Mouse (Mus musculus) liver, embryonic 14.5 days (tissue): ENCODE measurements around the gene Atxn3. TPM values are rescaled to one million over a fixed set of nuclear protein-coding genes. Genes with fewer than 3 reads are reported as not detected.

Experiments used
- ATAC-seq: fragments of 200-750 bp; cut with Nextera tagmentation; 2 replicates; pipeline ENCODE4 v1.8.0; 2017; ENCODE audit warnings: moderate number of reproducible peaks, mild to moderate bottlenecking, moderate library complexity; ENCODE audit not compliant: insufficient read depth
- DNase-seq, 3 experiments: peaks; one replicate each; pipeline ENCODE4 v3.0.0-alpha.2; 2012 to 2013; ENCODE audit warnings: low read depth in 3 of 3, low spot score in 3 of 3
- H3K27ac ChIP-seq: fragments of 300-500 bp; sonication (generic); 2 replicates; pipeline ENCODE4 v1.5.1; 2014; ENCODE audit warnings: moderate library complexity, mild to moderate bottlenecking, control low read depth, inconsistent platforms
- H3K27me3 ChIP-seq: fragments of 300-500 bp; sonication (generic); 2 replicates; pipeline ENCODE4 v1.6.1; 2014; ENCODE audit warnings: mild to moderate bottlenecking, low read length, moderate library complexity; ENCODE audit not compliant: control insufficient read depth, insufficient read depth
- H3K36me3 ChIP-seq: fragments of 300-500 bp; sonication (generic); replicated peaks from 2 replicates; pipeline ENCODE4 v1.6.1; 2014; ENCODE audit warnings: low read depth; ENCODE audit not compliant: control insufficient read depth, insufficient read depth
- H3K4me1 ChIP-seq, 2 experiments: fragments of 200-500 bp in 1 of 2; fragments of 300-500 bp in 1 of 2; sonication (generic) in 1 of 2; replicated peaks; 2 replicates each; pipeline ENCODE4 v1.6.1; 2012 to 2014; ENCODE audit warnings: antibody characterized with exemption in 1 of 2, inconsistent platforms in 1 of 2, low read length in 1 of 2; ENCODE audit not compliant: control insufficient read depth in 2 of 2, insufficient read depth in 2 of 2
- H3K4me2 ChIP-seq: fragments of 300-500 bp; sonication (generic); 2 replicates; pipeline ENCODE4 v1.6.1; 2014; ENCODE audit warnings: low read depth, mild to moderate bottlenecking, control low read depth, moderate library complexity
- H3K4me3 ChIP-seq, 2 experiments: fragments of 200-500 bp in 1 of 2; fragments of 300-500 bp in 1 of 2; sonication (generic) in 1 of 2; 2 replicates each; pipeline ENCODE4 v1.5.1; 2012 to 2014; ENCODE audit warnings: low read depth in 2 of 2, low read length in 2 of 2, mild to moderate bottlenecking in 2 of 2, control low read depth in 1 of 2, inconsistent platforms in 1 of 2, moderate library complexity in 1 of 2; ENCODE audit not compliant: insufficient read depth in 1 of 2
- H3K9ac ChIP-seq: fragments of 300-500 bp; sonication (generic); replicated peaks from 2 replicates; pipeline ENCODE4 v1.6.1; 2014; ENCODE audit warnings: mild to moderate bottlenecking, control low read depth, moderate library complexity
- H3K9me3 ChIP-seq: fragments of 300-500 bp; sonication (generic); 2 replicates; pipeline ENCODE4 v1.6.1; 2016; ENCODE audit warnings: low read length, mixed read lengths; ENCODE audit not compliant: control insufficient read depth
- CTCF ChIP-seq: IDR thresholded peaks from 2 replicates; pipeline ENCODE4 v1.5.1; 2016; ENCODE audit warnings: antibody characterized with exemption, low read depth, control low read depth
- EP300 ChIP-seq: IDR thresholded peaks from 2 replicates; pipeline ENCODE4 v1.6.1; 2016; ENCODE audit warnings: antibody characterized with exemption, low read depth
- WGBS: fragments of 180-500 bp; shearing (Covaris S2); extraction: QIAGEN DNeasy Blood & Tissue Kit; methylation state at CpG from one replicate; pipeline ENCODE4 v1.1.7; 2014; ENCODE audit not compliant: insufficient replicate concordance; 5-methylcytosine and 5-hydroxymethylcytosine counted together
- polyA plus RNA-seq, 2 experiments: library from polyadenylated mRNA; depleted of rRNA in 1 of 2; stranded (reverse) in 1 of 2; unstranded in 1 of 2; fragments of >200 nt; fragmentation: Nextera tagmentation in 1 of 2; extraction: Ambion mirVana in 1 of 2; gene quantifications; 2 replicates each; pipeline versions ENCODE4 v1.2.1 to v1.2.3; 2012 to 2014

Gene Atxn3
- polyA plus RNA-seq, 2 experiments, result 5.5 to 9.9 TPM

DNA sequence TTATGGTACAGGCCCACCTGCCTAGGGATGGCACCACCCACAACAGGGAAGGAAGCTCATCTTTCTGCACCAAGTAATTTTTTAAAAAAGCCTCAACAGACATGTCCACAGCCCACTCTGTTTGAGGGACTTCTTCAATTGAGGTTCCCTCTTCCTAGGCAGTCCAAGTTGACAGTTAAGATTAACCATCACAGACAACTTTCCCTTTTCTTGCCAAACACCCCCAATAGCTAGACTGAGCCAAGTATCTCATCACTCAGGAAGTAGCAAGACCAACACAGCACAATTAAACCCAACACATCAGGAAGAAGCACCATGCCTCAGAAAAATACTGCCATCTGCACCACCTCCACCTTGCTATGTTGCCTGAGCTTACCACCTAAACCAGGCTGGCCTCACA lies 40.9 kb downstream of the Atxn3 start:
- ATAC-seq (no peak), DNase-seq (no peak)
- H3K4me2 ChIP-seq, result no peak overlapping the region
- no peak overlapping the region for H3K4me3 ChIP-seq
- TF ChIP-seq CTCF, result no peak
- TF ChIP-seq EP300, result no peak
- H3K36me3 ChIP-seq, result no peaks in the 10 kb centered on the region
- H3K4me1 ChIP-seq, result peaks cover 0 to 5% of the 10 kb centered on the region in 2 experiments; a peak in 2 of 4 replicates
- no peaks in the 10 kb centered on the region; the same call in 1 of the 2 replicates for H3K27me3 ChIP-seq
- no peaks in the 10 kb centered on the region for H3K9me3 ChIP-seq
- H3K9ac ChIP-seq, result no peak overlapping the region
- no peak overlapping the region for H3K27ac ChIP-seq

DNA sequence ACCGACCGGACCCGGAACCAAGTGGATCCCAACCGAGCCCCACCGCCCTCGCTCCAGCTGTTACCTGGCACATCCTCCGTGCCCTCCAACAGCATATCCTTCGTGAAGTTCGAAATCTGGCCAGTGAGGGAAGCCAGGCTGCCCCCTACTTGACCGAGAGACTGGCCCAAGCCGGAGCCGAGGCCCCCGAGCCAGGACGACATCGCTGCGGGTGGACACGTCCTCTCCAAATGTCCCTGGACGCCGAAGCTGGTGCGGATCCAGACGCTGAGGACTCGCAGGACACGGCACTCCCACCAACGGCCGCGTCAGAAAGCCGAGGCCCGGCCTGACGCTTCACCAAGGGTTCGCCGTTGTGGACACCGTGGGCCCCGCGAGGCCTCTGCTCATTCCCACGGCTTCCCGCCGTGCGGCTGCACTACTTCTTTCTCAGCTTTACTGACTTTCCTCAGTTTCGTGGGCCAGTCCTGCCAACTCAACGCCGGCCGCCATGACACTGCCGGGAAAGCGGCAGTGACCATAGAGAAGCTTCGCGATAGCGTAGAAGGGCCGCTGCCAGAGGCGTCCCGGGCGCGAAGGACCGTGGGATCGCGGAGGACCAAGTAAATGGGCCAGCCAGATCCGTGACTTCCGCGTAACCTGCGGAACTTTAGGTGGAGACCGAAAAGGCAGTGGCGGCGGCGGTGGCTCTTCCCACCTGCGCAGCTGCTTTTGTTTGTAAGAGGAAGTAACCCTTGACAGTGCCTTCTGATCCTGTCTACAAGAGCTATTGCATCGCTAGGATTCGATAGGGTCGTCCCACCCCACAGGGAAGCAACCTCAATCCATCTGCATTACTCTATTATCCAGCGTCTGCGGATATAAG lies 45.2 kb downstream of the Atxn3 start, which contains the start of gene Trip11:
TSS of gene Trip11 (minus strand) at position 642 of the 865 bp plus-strand sequence.
- Histone ChIP-seq H3K4me3 (peak within 1 kb of the TSS; percentile 88 to 96), H3K27me3 (no peaks in the 10 kb centered on the region; the same call in 1 of the 2 replicates), H3K36me3 (no peaks in the 10 kb centered on the region), H3K9me3 (no peaks in the 10 kb centered on the region), H3K9ac (peak within 1 kb of the TSS; percentile 96), H3K4me1 (peaks cover 6 to 13% of the 10 kb centered on the region in 2 experiments; a peak in 3 of 4 replicates), H3K27ac (peak within 1 kb of the TSS; percentile 71), H3K4me2 (peak within 1 kb of the TSS; percentile 85)
- ATAC-seq, result peak; percentile 97
- no peak for TF ChIP-seq CTCF
- TF ChIP-seq EP300, result no peak
- whole genome bisulfite sequencing, result under 1% methylated on average over 69 of the region's 69 CpGs
- DNase-seq, result peak; percentile 76 to 82 (median 76)

DNA sequence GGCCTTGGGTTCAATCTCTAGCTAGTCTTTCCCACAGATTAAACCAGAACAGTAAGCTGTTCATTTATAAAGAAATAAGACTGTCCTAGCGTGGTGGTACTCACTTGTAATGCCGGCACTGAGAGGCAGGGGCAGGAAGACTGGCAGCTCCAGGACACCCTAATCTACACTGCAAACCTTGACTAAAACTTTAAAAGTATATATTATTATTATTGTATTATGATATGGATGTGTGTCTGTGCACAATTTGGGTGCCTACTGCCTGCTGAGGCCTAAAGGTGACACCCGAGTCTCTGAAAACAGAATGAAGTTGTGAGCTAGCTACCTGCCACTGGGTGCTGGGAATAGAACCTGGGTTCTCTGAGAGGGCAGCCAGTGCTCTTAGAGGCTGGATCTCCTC lies 46.7 kb downstream of the Atxn3 start:
- Histone ChIP-seq H3K9me3 (no peaks in the 10 kb centered on the region), H3K4me3 (peak overlapping the region in 1 of 2 experiments; percentile 96; a peak in 2 of 4 replicates), H3K27ac (no peak overlapping the region), H3K4me2 (peak overlapping the region; percentile 85), H3K27me3 (no peaks in the 10 kb centered on the region; the same call in 1 of the 2 replicates), H3K36me3 (no peaks in the 10 kb centered on the region), H3K4me1 (peaks cover 6 to 13% of the 10 kb centered on the region in 2 experiments; a peak in 3 of 4 replicates), H3K9ac (no peak overlapping the region)
- DNase-seq (no peak), ATAC-seq (no peak)
- TF ChIP-seq CTCF (no peak), EP300 (no peak)
- 78% methylated on average over 3 of the region's 3 CpGs for WGBS

DNA sequence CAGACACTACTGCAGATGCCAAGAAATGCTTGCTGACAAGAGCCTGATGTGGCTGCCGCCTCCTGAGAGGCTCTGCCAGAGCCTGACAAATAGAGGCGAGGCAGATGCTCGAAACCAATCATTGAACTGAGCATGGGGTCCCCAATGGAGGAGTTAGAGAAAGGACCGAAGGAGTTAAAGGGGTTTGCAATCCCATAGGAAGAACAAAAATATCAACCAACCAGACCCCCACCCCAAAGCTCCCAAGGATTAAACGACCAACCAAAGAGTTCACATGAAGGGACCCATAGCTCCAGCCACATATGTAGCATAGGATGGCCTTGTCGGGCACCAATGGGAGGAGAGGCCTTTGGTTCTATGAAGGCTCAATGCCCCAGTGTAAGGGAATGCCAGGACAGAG lies 47.7 kb downstream of the Atxn3 start:
- H3K9ac ChIP-seq, result no peak overlapping the region
- no peak for ATAC-seq
- H3K27ac ChIP-seq, result no peak overlapping the region
- TF ChIP-seq EP300 (no peak), CTCF (no peak)
- no peaks in the 10 kb centered on the region for H3K9me3 ChIP-seq
- no peaks in the 10 kb centered on the region; the same call in 1 of the 2 replicates for H3K27me3 ChIP-seq
- no peaks in the 10 kb centered on the region for H3K36me3 ChIP-seq
- no peak overlapping the region for H3K4me3 ChIP-seq
- DNase-seq, result no peak
- H3K4me1 ChIP-seq, result peaks cover 6 to 13% of the 10 kb centered on the region in 2 experiments; a peak in 3 of 4 replicates
- WGBS, result 85% methylated on average over 6 of the region's 6 CpGs
- H3K4me2 ChIP-seq, result no peak overlapping the region

DNA sequence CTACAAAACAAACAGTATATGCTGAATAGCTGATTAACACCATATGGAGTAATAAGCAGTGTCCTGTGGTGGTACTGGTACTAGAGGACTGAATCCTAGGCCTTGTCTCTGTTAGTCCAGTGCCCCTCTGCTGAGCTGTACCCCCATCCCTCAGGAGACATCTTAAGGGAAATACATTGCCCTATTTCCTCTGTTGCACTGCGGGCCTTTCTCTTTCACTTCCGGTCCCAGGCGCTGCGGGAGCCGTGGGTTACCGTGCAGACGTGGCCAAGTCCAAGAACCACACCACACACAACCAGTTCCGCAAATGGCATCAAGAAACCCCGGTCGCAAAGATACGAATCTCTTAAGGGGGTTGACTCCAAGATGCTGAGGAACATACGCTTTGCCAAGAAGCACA lies 52.2 kb downstream of the Atxn3 start:
- Histone ChIP-seq H3K9ac (no peak overlapping the region), H3K9me3 (no peaks in the 10 kb centered on the region), H3K4me2 (no peak overlapping the region), H3K4me1 (0 out of 4 replicates have a peak, but pooled peaks cover 0 to 1% of the 10 kb centered on the region in 2 experiments), H3K27ac (no peak overlapping the region), H3K36me3 (no peaks in the 10 kb centered on the region; the same call in 1 of the 2 replicates), H3K4me3 (no peak overlapping the region), H3K27me3 (no peaks in the 10 kb centered on the region)
- no peak for DNase-seq
- no peak for ATAC-seq
- WGBS, result 64% methylated on average over 12 of the region's 12 CpGs
- TF ChIP-seq EP300, result no peak
- no peak for TF ChIP-seq CTCF
